Mouse (Mus musculus): ENCODE results near the gene Myo18a. TPM values are rescaled to one million over a fixed set of nuclear protein-coding genes. Genes with fewer than 3 reads are reported as not detected.

Myo18a gene
- total RNA-seq (2023), result 62.6 TPM

DNA sequence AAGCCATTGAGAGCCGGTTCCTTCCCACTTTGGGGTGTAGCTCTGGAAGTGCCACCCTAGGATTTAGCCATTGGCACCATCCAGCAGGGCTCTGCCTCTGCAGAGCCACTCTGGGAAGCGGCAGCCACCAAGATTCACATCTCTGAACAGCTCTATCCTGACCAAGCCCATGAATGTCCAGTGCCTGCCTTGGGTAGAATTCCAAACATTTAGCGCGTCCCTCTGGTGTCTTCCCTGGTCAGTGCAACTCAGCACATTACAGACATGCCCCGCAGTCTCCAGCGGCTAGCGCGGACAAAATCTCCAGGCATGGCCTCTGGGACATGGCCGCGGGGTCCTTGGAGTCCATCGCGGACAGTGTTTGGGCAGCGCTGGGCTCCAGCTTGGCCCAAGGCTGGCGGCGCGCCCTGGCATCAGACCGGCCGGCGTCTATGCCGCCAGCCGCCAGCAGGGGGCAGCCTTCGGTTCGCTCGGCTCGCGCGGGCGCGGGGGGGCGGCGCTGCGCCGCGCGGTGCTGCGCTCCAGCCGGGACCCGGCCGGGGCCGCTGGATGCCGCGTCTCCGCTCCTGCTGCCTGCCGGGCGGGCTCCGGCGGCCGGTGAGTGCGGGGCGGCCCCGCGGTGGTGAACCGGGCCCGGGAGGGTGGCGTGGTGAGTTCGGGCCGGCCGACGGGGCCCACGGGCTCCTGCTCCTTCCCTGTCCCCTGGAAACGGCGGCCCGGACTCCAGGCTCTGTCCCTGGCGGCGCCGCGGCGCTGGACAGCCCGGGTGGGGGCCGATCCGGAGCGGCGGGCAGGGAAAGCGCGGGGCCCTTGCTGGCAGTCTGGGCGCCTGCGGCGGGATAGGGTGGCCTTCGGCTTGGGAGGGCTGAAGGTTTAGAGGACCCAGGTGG lies at the start of gene Myo18a:
Gene Myo18a, plus strand, starts transcription at position 464 of the 890 bp plus-strand sequence.

DNA sequence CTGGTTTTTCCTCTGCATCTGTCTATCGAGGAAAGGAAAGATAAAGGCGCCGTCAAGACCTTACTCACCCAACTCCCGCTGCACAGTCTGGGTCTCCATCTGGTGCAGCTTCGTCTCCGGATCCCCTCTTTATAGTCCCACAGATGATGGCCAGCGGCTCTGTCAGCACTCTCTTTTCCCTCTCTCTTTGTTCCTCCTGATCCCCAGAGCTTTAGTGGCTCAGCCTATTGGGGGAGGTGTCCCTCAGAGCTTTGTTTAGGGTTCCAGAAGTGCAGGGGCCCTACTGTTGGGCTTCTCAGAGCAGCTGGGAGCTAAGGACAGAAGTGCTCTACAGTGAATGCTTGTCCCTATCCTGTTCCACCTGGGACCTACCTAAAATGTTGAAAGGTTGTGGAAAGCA lies 37.9 kb upstream of the Myo18a start, which contains the start of gene Cryba1:
Gene Cryba1, minus strand, starts transcription at position 101 of the 400 bp plus-strand sequence.

DNA sequence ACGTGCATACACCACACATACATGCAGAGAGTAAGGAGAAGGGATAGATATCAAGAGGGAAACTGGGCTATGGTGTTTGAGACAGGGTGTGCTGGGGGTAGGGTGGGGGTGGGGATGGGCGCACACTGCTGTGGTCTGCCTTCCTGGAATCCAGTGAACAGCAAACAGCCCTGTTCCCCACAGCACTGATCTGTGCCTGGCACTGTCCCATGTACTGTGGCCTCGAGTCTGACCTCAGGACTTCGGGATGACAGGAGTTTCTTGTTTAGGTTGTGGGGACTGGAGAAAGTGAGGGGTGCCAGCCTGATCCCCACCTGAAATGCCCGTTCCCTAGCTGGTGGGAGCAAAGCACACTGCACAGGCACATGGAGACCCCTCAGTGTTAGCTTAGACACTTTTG lies 24.7 kb downstream of the Myo18a start, which contains the start of gene Gm10277:
Gene Gm10277, minus strand, starts transcription at position 41 of the 400 bp plus-strand sequence.

DNA sequence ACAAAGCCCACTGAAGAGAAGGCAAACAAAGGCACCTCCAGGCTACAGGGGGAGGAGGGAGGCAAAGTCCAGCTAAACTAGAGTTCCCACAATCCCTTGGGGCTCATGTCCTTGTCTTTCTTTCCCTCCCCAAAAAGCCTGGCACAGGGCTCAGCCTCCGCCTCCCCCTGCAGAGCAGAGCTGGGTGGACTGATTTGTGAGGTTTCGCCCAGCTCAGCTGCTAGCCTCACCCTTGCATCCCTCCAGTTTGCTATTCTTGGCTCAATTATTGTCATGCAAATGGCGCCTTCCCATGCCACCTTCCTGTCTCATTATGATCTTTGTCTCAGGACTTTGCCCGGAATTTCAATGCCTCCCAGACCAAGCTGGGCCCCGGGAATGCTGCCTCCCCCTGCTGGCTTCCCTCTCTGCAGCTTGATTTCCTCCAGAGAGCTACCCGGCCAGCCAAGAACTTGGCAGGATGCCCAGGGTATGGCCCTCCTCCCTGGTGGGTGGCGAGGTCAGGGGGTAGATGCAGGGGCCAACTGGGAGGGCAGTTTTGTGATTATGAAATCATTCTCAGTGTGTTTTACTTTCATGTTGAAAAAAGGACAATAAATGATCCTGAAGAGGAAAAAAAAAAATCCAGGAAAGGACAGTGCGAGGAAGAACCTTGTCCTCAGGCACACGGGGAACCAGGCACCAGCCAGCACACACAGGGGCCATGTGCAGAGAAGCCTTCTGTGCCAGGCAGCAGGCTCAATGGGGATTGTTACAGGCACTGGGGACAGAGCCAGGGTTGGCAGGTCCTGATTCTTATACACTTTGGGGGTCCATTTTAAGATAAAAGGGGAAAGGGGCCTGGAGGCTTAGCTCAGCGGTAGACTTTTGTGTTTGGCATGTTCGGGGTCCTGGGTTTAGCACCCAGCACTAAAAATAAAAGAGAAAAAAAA lies 131.0 kb downstream of the Myo18a start, which contains the start of gene Pipox:
Gene Pipox, minus strand, starts transcription at position 310 of the 932 bp plus-strand sequence.

Other genes starting within 250 kb of the Myo18a start
- gene Abhd15, start 248.1 kb upstream of the Myo18a start, total RNA-seq (2023), result 6.8 TPM
- 21.7 TPM for gene Trp53i13, start 247.3 kb upstream of the Myo18a start, total RNA-seq (2023)
- 3.0 TPM for gene Gm10392, start 244.0 kb upstream of the Myo18a start, total RNA-seq (2023)
- 41.1 TPM for gene Taok1, start 155.4 kb upstream of the Myo18a start, total RNA-seq (2023)
- gene Nufip2, start 77.1 kb upstream of the Myo18a start, total RNA-seq (2023), result 149 TPM
- not detected for gene Cryba1, start 38.0 kb upstream of the Myo18a start, total RNA-seq (2023)
- not detected for gene Gm10277, start 24.5 kb downstream of the Myo18a start, total RNA-seq (2023)
- not detected for gene Pipox, start 130.8 kb downstream of the Myo18a start, total RNA-seq (2023)
- gene Sez6, start 167.6 kb downstream of the Myo18a start, total RNA-seq (2023), result not detected
- gene Phf12, start 219.5 kb downstream of the Myo18a start, total RNA-seq (2023), result 133 TPM